Mouse (Mus musculus): ENCODE measurements around the gene Nwd1.

DNA sequence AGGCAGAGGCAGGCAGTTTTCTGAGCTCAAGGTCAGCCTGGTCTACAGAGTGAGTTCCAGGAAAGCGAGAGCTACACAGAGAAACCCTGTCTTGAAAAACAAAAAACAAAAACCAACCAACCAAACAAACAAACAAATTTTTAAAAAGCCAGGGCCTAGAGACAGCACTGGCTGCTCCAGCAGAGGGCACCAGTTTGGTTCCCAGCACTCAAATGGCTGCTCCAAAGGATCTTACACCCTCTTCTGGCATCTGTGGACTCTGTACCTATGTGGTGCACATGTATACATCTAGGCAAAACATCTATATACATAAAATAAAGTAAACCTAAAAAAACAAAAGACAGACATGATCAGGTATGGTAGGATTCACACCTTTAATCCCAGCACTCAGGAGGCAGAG lies 26.3 kb downstream of the Nwd1 start:
- no peak for TF ChIP-seq POLR2A (IDR thresholded peaks at IDR 0.05; ENCODE audit: low read depth, low read length)
- TF ChIP-seq CTCF (IDR thresholded peaks at IDR 0.05; ENCODE audit: extremely low read depth, insufficient read length, insufficient replicate concordance, low read depth, low read length): no peak
